Mouse (Mus musculus): ENCODE measurements at regions not wholly inside any gene's neighbourhood (a gene's known extent, or its start where the extent isn't known, plus 50 kb on each side); places are given as distances from the start of the nearest gene placed in this dataset.
A peak's percentile ranks its signal among the peaks of the same experiment; 100 is the strongest.
"Not testable (repeated sequence)": the region's sequence is repeated elsewhere in the genome, so short reads cannot be mapped to it uniquely, and the experiment has no call there.

DNA sequence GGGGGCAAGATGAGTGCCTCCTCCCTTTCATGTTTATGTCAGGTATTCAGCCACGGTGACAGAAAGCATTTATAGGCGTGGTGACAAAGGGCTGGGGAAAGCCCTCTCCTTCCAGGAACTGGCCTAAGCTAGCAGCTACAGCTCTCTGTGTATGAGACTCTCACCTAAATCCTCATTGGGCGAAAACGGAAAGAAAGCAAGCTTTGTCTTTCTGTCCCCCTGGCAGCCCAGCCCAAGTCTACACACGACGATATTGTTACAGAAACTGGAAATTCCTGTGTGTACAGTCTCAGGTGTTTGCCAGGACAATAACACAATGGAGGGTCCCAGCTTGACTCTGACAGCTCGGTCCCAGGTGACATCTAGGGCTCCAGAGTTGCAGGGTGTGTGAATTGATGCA is 60.0 kb downstream of the Dact2 start:
- no peak for DNase-seq (ENCODE audit: low spot score)

DNA sequence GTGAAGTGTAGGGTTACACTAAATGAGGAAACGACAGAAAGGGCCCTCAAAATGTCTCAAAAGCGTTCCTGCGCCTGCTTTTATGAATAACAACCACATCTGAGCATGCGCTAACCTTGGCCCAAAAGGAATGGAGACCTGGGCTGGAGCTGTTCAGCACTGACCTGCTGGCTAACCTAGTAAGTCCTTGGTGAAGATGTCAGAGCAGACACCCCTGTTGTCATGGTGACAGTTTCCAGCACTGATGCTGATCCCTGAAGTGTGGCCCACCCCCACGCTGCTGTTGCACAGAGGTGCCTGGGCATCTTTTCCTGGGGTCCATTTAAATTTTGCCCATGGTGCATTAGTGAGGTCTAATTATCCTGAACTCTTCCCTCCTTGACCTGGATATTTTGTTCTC is 62.4 kb downstream of the Dact2 start:
- no peak for DNase-seq (ENCODE audit: low spot score)

DNA sequence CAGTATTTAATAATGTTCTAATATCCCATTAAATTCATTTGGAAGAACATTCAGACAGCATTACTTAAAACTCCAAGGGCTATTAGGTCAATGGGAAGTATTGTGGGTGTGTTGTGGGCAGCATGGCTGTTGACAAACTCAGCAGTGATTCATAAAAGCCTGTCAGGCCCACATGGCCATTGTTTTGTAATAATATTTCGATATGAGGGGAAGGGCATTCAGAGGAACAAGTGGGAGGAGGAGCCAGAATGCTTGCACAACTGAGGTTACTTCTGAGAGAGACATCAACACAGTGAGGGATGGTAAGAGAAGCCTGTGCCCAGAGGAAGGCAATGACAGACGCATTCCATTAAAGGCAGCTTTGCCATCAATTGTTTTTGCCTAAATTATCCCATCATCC is 63.8 kb downstream of the Dact2 start:
- no peak for DNase-seq (ENCODE audit: low spot score)

DNA sequence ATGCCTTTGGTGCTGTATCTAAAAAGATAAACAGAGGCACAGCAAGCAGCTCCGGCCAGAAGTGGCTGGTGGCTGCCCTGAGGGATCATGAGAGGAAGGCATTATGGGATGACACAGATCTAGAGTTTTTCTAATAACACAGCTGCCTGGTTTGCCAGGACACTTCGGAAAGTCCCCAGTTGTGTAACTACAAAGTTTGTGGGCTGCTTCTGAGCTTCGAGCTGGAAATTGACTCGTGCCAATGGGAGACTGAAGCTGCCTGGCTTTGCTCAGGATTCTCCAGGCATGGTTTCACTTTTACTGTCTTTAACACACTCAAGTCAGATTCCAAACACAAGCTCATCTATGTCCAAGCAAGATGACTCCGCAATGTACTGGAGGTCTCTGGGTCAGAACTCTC is 65.2 kb downstream of the Dact2 start:
- DNase-seq (ENCODE audit: low spot score) = no peak

DNA sequence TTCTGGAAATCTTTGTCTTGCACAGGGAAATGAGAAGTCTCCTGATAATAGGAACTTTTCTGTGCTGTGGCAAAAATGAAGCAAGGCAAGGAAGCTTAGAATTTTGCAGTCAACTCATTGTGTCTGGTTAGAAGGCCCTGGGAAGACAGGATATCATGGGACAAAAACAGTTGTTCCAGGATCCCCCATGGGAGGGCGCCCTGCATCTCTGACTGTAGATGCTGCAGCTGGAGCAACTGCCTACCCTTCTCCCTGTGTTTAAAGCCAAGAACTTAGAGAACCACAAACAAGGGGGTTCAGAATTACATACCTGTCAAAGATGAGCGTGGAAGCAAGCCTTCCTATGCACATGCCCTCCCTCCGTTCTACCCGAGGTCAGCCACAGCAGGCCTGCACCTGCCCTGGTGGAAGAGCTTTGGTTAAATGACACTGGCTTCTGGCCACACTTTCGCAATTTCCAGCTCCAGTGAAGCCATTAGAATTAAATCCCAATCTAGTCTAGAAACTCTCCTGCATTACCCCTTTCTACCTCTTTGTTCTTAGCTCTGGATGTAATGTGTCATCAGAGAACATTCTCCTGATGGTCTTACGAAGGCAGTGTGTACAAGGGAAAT is 67.3 kb downstream of the Dact2 start:
- peak; percentile 17 for DNase-seq (ENCODE audit: low spot score)

DNA sequence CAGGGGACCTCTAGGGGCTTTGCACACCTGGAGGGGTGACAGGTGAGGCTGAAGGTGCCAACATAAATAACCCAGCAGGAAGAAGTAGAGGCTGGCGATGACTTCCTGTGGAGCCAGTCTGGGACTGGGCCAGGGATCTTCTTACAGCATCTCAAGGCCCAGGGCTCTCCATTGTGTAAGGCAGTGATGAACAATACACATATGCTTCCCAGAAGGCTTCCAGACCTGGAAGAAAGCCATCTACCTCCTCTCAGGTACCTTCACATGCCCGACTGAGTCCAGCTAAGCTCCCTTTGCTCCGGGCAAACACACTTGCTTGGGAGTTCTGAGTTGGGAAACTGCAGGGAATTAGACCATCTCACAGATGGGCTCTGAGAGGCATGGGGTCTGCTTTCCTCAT is 69.5 kb downstream of the Dact2 start:
- no peak for DNase-seq (ENCODE audit: low spot score)

DNA sequence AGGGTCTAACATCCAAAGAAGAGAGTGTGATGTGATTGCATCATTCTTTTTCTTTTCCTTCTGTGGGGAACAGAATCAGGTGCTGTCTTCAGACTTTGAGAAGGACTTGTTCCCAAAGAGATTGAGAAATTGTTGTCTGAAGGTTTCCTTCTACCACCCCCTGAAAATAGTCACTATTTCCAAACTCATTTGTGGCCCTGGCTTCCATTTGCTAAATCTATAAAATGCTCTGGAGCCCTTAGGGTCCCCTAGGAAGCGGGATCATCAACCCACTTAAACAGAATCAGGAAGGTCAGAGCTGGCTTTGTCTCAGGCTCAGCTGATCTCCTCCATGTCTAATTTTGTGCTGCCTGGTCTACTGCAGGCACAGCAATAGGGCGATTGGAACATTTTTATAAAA is 70.1 kb downstream of the Dact2 start:
- no peak for DNase-seq (ENCODE audit: low spot score)

DNA sequence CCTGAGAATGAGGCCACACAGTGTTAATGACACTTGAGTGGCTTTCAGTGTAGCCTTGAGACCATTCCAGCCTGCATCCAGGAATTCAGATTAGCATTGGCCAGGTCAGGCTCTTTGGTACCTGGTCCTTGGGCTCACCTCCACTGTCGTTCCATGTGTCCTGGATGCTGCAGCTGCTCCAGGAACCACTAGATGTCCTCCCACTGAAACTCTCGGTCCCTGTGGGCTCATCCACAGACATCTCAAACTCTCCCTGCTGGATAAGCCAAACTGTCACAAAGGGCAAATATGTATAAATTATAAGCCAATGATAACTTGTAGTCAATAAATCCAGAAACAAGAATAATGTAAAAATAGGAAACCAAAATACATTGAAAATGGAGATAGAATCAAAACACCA is 67.7 kb upstream of the Gm7358 start:
- DNase-seq (ENCODE audit: low spot score) = not testable (repeated sequence)

DNA sequence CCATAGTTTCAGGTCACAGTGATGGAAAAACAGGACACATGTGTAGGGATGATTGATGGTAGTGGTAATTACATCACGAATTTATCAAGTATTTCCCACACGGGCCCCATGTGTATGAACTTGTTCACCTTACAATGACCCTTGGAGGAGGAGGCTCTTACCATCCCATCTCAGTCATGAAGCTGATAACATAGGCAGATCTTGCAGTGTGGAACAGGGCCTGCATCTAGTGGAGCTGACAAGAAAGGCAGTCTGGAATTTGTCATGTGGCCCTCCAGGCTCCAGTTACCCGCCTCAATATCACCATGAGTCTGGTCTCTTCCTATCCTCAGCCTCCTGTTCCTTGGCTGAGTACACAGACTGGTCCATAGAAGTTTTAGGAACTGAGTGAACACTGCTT is 59.5 kb upstream of the Gm7358 start:
- no peak for DNase-seq (ENCODE audit: low spot score)

DNA sequence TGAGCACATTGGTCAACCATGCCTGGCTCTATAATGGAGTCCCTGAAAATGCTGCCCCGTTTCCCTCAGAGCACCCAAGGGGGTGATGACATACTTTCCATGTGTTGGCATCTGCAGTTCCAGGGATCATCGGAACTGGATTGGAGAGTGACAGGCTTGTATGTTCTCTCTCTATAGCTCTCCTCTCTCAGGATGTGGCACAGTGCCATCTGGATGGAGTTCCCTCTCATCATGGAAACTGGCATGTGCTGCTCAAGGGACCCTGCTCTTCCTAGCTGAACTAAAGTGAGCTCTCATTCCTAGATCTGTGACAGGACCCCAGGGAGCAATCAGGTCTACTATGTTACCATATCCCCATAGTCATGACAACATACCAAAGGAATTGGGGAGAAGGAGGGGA is 56.9 kb upstream of the Gm7358 start:
- no peak for DNase-seq (ENCODE audit: low spot score)

DNA sequence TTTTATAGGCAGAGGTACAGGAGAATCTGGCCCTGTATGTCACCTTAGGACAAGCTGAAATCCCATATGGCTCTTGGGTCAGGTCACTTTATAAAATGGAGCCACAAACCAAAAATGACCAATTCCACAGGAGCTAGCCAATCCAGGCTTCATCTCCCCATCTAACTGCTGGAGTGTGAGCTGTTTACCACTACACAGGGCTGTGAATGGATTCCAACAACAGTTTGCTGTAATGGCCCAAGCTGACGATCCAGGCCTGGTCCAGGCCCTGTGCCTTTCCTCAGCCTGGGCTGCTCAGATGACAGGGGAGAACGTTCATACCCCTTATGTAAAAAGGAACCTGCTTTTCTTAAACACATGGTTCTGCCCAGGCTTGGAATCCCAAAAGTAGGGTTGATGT is 55.5 kb upstream of the Gm7358 start:
- DNase-seq (ENCODE audit: low spot score) = no peak

DNA sequence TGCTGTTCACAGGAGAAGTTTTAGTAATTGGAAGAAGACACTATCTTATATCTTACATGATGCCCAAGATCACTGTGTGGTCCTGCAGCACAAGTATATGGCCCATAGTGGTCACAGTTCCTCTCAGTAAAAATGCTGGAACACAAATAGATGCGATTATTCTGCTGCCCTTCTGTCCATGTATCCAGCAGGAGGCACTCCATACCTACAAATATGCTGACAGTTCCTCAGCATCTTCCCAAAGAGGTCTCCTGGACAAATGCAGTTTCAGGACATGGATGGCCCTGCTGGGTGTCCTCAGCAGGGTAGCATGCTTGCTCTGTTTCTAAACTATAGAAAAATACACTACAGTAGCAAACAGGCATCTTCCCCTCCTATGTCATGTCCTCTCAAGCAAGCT is 52.4 kb upstream of the Gm7358 start:
- DNase-seq (ENCODE audit: low spot score) = not testable (repeated sequence)

Data from ovary, postnatal 10 days (tissue).